Mouse (Mus musculus) kidney, embryonic 16.5 days (tissue): ENCODE data around the gene Adam33. TPM values are rescaled to one million over a fixed set of nuclear protein-coding genes. Genes with fewer than 3 reads are reported as not detected.

Source experiments
- ATAC-seq: fragments of 200-750 bp; cut with Nextera tagmentation; 2 replicates; pipeline ENCODE4 v1.8.0; 2017; ENCODE audit warnings: moderate TSS enrichment; ENCODE audit not compliant: low FRiP score, low TSS enrichment
- H3K27ac ChIP-seq: fragments of 300-500 bp; sonication (generic); 2 replicates; pipeline ENCODE4 v1.5.1; 2014; ENCODE audit warnings: low read length
- H3K27me3 ChIP-seq: fragments of 300-500 bp; sonication (generic); 2 replicates; pipeline ENCODE4 v1.6.1; 2014; ENCODE audit warnings: low read length, control low read depth, mixed read lengths; ENCODE audit not compliant: insufficient read depth
- H3K36me3 ChIP-seq: fragments of 300-500 bp; sonication (generic); 2 replicates; pipeline ENCODE4 v1.6.1; 2014; ENCODE audit warnings: low read length, control low read depth, mixed read lengths; ENCODE audit not compliant: insufficient read depth
- H3K4me1 ChIP-seq: fragments of 300-500 bp; sonication (generic); 2 replicates; pipeline ENCODE4 v1.6.1; 2014; ENCODE audit warnings: low read length, control low read depth, mixed read lengths; ENCODE audit not compliant: insufficient read depth
- H3K4me2 ChIP-seq: fragments of 300-500 bp; sonication (generic); replicated peaks from 2 replicates; pipeline ENCODE4 v1.6.1; 2014; ENCODE audit warnings: low read depth, low read length
- H3K4me3 ChIP-seq: fragments of 300-500 bp; sonication (generic); 2 replicates; pipeline ENCODE4 v1.5.1; 2014; ENCODE audit warnings: mild to moderate bottlenecking, low read length
- H3K9ac ChIP-seq: fragments of 300-500 bp; sonication (generic); replicated peaks from 2 replicates; pipeline ENCODE4 v1.6.1; 2014; ENCODE audit warnings: low read length
- H3K9me3 ChIP-seq: fragments of 300-500 bp; sonication (generic); 2 replicates; pipeline ENCODE4 v1.6.1; 2016; ENCODE audit warnings: low read length, control low read depth
- WGBS: fragments of 180-500 bp; shearing (Covaris S2); extraction: QIAGEN DNeasy Blood & Tissue Kit; methylation state at CpG from one replicate; pipeline ENCODE4 v1.1.7; 2014; 5-methylcytosine and 5-hydroxymethylcytosine counted together
- polyA plus RNA-seq: library from polyadenylated mRNA; unstranded; fragments of >200 nt; fragmentation: Nextera tagmentation; extraction: Ambion mirVana; gene quantifications from 2 replicates; pipeline ENCODE4 v1.2.1, GENCODE M21; 2015

Gene Adam33
- polyA plus RNA-seq, 1 experiment from 2014 or later: 6.0 TPM

- Histone ChIP-seq H3K9ac (no peak overlapping the region), H3K4me3 (no peak overlapping the region), H3K27me3 (no peaks in the 10 kb centered on the region), H3K4me2 (no peak overlapping the region), H3K27ac (no peak overlapping the region), H3K36me3 (no peaks in the 10 kb centered on the region), H3K9me3 (no peaks in the 10 kb centered on the region), H3K4me1 (0 out of 2 replicates have a peak, but pooled peaks cover 6% of the 10 kb centered on the region)
- no peak for ATAC-seq
- 84% methylated on average over 1 of the region's 1 CpGs for WGBS
Observed at GRCm38 (mm10) chr2:131089634-131090033, 26.0 kb upstream of the Adam33 start.

GRCm38 (mm10) chr2:131088581-131088980 lies 25.0 kb upstream of the Adam33 start:
- 0 out of 2 replicates have a peak, but pooled peaks cover 6% of the 10 kb centered on the region for H3K4me1 ChIP-seq
- no peaks in the 10 kb centered on the region for H3K27me3 ChIP-seq
- H3K4me2 ChIP-seq: no peak overlapping the region
- H3K36me3 ChIP-seq: no peaks in the 10 kb centered on the region
- no peaks in the 10 kb centered on the region for H3K9me3 ChIP-seq
- no peak for ATAC-seq
- no peak overlapping the region for H3K4me3 ChIP-seq
- H3K9ac ChIP-seq: no peak overlapping the region
- WGBS: 79% methylated on average over 4 of the region's 4 CpGs
- no peak overlapping the region for H3K27ac ChIP-seq

DNA sequence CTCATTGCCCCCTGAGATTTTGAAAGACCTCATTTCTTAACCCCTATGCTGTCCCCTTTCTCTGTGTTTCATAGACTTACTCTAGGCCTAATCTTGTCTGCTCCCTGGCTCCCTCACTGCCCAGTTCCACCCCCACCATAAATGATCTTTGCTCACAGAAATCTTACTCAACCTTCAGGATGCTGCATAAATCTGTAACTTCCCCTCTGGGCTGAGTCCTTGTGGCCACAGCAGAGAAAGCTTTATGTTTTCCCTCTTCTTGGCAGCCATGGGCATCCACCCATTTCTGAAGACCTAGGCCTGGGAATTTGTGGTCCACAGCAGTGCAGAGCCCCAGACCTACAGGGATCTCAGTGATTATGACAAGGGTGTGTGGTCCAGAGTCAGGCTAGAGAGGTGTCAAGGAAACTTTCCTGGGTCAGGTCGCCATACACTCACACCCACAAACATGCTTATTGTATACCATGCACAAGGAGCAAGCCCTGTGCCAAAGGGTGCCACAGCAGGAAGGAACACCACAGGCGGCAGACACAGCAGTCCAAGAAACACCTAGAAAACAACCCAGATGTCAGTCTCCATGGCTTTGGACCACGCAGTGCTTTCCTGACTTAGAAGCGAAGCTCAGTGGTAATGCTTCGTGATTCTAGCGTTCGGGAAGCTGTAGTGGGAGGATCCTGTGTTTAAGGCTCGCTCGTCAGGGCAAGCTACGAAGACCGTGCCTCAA lies 23.2 kb upstream of the Adam33 start, which contains the start of gene Siglec1:
Gene Siglec1, minus strand, starts transcription at position 99 of the 724 bp plus-strand sequence.
- Histone ChIP-seq H3K27ac (0 out of 2 replicates have a peak within 1 kb of the TSS, but pooled peaks have one; percentile 7), H3K9ac (no peak within 1 kb of the TSS), H3K4me1 (0 out of 2 replicates have a peak, but pooled peaks cover 6% of the 10 kb centered on the region), H3K27me3 (no peaks in the 10 kb centered on the region), H3K36me3 (no peaks in the 10 kb centered on the region), H3K4me3 (no peak within 1 kb of the TSS), H3K4me2 (no peak within 1 kb of the TSS), H3K9me3 (no peaks in the 10 kb centered on the region)
- 79% methylated on average over 11 of the region's 11 CpGs for WGBS
- no peak for ATAC-seq

- no peaks in the 10 kb centered on the region for H3K9me3 ChIP-seq
- H3K4me3 ChIP-seq: no peak overlapping the region
- no peak overlapping the region for H3K9ac ChIP-seq
- ATAC-seq: no peak
- H3K4me2 ChIP-seq: no peak overlapping the region
- no peak overlapping the region for H3K27ac ChIP-seq
- no peaks in the 10 kb centered on the region for H3K27me3 ChIP-seq
- 0 out of 2 replicates have a peak, but pooled peaks cover 6% of the 10 kb centered on the region for H3K4me1 ChIP-seq
- H3K36me3 ChIP-seq: no peaks in the 10 kb centered on the region
- WGBS: 85% methylated on average over 4 of the region's 4 CpGs
Observed at GRCm38 (mm10) chr2:131084206-131084605, 20.6 kb upstream of the Adam33 start.

- WGBS: 65% methylated on average over 5 of the region's 5 CpGs
- ATAC-seq: no peak
Observed at GRCm38 (mm10) chr2:131080507-131080906, 16.9 kb upstream of the Adam33 start.

DNA sequence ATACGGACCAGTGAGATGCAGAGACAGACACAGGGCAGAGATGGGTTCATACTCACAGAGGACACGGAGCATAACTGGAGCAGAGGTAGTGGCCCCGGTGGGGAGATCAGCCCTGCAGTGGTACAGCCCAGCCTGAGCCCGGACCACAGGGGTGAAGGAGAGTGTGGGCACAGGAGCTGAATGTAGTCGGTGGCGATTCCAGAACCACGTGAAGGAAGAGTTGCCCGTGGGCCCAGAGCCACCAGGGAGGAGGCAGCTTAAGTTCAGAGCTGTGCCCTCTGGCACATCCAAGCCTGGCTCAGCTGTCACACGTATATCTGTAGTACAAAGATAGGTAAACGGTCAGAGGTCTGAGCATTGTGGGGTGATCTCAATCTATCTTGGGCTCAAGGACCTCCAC lies 8.9 kb upstream of the Adam33 start:
- WGBS: 86% methylated on average over 10 of the region's 10 CpGs
- ATAC-seq: no peak
- no peaks in the 10 kb centered on the region for H3K27me3 ChIP-seq
- H3K4me2 ChIP-seq: no peak overlapping the region
- H3K36me3 ChIP-seq: no peaks in the 10 kb centered on the region
- H3K4me1 ChIP-seq: no peaks in the 10 kb centered on the region
- no peak overlapping the region for H3K27ac ChIP-seq
- H3K4me3 ChIP-seq: no peak overlapping the region
- H3K9ac ChIP-seq: no peak overlapping the region
- no peaks in the 10 kb centered on the region for H3K9me3 ChIP-seq

More at GRCm38 (mm10) chr2:131080507-131080906, 16.9 kb upstream of the Adam33 start:
- no peak overlapping the region for H3K9ac ChIP-seq
- H3K27me3 ChIP-seq: no peaks in the 10 kb centered on the region
- H3K4me2 ChIP-seq: no peak overlapping the region
- H3K36me3 ChIP-seq: no peaks in the 10 kb centered on the region
- no peaks in the 10 kb centered on the region for H3K9me3 ChIP-seq
- no peaks in the 10 kb centered on the region for H3K4me1 ChIP-seq
- no peak overlapping the region for H3K4me3 ChIP-seq
- H3K27ac ChIP-seq: no peak overlapping the region

DNA sequence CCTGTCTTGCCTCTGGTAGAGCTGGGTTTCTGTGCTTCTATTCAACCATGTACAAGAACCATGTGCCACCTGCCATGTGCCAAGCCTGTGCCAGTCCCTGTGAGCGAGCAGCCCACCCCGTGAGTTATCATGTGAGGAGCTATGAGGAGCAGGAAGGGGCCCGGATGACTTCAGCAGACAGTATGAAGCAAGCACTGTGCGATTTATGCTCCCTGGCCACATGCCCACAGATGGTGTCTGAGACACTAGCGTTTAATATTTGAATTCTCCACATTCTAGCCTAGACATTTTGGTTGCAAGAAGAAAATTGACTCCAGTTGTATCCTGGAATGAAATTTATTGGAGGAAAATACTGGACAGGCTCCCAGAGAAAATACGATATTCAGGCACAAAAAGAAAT lies 3.9 kb upstream of the Adam33 start:
- Histone ChIP-seq H3K27me3 (peaks cover 15% of the 10 kb centered on the region), H3K9ac (no peak overlapping the region), H3K9me3 (no peaks in the 10 kb centered on the region), H3K27ac (no peak overlapping the region), H3K4me3 (no peak overlapping the region), H3K4me2 (no peak overlapping the region), H3K36me3 (no peaks in the 10 kb centered on the region), H3K4me1 (0 out of 2 replicates have a peak, but pooled peaks cover 7% of the 10 kb centered on the region)
- 56% methylated on average over 6 of the region's 6 CpGs for WGBS
- no peak for ATAC-seq

GRCm38 (mm10) chr2:131066342-131066741 lies 2.7 kb upstream of the Adam33 start:
- H3K9ac ChIP-seq: no peak overlapping the region
- no peak overlapping the region for H3K4me2 ChIP-seq
- no peak overlapping the region for H3K27ac ChIP-seq
- H3K4me3 ChIP-seq: no peak overlapping the region
- no peaks in the 10 kb centered on the region for H3K9me3 ChIP-seq
- 54% methylated on average over 9 of the region's 9 CpGs for WGBS
- 0 out of 2 replicates have a peak, but pooled peaks cover 7% of the 10 kb centered on the region for H3K4me1 ChIP-seq
- no peaks in the 10 kb centered on the region for H3K36me3 ChIP-seq
- ATAC-seq: peak; percentile 20; the same call in 1 of the 2 replicates
- H3K27me3 ChIP-seq: peaks cover 23% of the 10 kb centered on the region

DNA sequence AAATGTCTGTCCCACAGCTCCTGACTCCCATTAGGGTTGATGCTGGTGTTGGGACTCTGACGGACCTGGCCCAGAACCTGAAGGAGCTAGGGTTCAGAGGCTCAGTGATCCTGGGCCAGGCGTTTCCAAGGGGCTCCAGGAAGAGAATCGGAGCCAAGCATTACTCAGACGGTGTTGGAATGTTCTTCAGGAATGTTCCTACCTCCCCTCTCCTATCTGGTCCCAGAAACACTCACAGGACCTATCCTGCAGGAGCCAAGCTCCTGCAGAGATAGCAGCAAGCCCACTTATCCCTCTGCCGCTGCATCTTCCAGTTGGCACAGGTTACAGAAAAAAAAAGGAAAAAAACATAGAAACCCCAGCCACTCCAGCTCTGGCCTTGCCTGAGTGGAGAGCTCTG lies 2.0 kb downstream of the Adam33 start:
- Histone ChIP-seq H3K4me3 (no peak overlapping the region), H3K27ac (no peak overlapping the region), H3K36me3 (no peaks in the 10 kb centered on the region), H3K9me3 (no peaks in the 10 kb centered on the region), H3K27me3 (peaks cover 25% of the 10 kb centered on the region), H3K4me2 (no peak overlapping the region), H3K9ac (no peak overlapping the region), H3K4me1 (peaks cover 32% of the 10 kb centered on the region)
- WGBS: 67% methylated on average over 5 of the region's 5 CpGs
- no peak for ATAC-seq

DNA sequence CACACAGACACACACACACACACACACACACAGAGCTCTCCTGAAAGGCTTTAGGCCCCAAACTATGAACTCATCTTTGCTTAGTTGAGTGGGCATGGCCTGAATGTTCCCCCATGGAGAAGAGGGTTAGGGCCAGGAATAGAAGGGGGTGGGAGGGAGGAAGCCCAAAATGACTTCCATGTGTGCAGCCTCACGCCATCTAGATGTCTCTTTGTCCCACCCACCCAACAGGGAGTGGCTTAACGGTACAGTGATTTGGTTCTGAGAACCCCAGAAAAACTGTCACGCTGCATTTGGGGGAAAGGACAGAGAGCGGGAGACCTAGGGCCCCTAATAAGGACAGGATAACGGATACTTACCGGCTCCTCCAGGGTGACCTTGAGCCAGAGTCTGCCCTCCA lies 2.8 kb downstream of the Adam33 start:
- H3K36me3 ChIP-seq: no peaks in the 10 kb centered on the region
- peaks cover 30% of the 10 kb centered on the region for H3K27me3 ChIP-seq
- 50% methylated on average over 6 of the region's 6 CpGs for WGBS
- H3K4me3 ChIP-seq: no peak overlapping the region
- H3K4me1 ChIP-seq: peaks cover 37% of the 10 kb centered on the region
- no peak overlapping the region for H3K4me2 ChIP-seq
- no peaks in the 10 kb centered on the region for H3K9me3 ChIP-seq
- H3K9ac ChIP-seq: no peak overlapping the region
- ATAC-seq: no peak
- no peak overlapping the region for H3K27ac ChIP-seq
